Mouse (Mus musculus) spleen, adult 18-20 months (tissue): ENCODE data around the gene P2rx1.

Experiments used
- DNase-seq, 2 experiments: peaks; one replicate each; pipeline ENCODE4 v3.0.0; 2022; ENCODE audit warnings: mixed read lengths in 2 of 2

P2rx1 gene

GRCm38 (mm10) chr11:72989044-72989443, 9.9 kb upstream of the P2rx1 start:
- no peak for DNase-seq

- DNase-seq, result no peak
These were observed 8.2 kb upstream of the P2rx1 start for GRCm38 (mm10) chr11:72990688-72991087.

- DNase-seq, result no peak
These were observed 6.9 kb upstream of the P2rx1 start for GRCm38 (mm10) chr11:72991961-72992360.

GRCm38 (mm10) chr11:72996346-72996745, 2.6 kb upstream of the P2rx1 start:
- DNase-seq, result no peak

GRCm38 (mm10) chr11:72996781-72997180, 2.1 kb upstream of the P2rx1 start:
- no peak for DNase-seq

- no peak for DNase-seq
These were observed 1.2 kb upstream of the P2rx1 start for GRCm38 (mm10) chr11:72997529-72998326.

- peak; percentile 58 to 78 for DNase-seq
These were observed 2.1 kb downstream of the P2rx1 start for GRCm38 (mm10) chr11:73001029-73001428.

- peak; percentile 29 to 62 for DNase-seq
These were observed 7.5 kb downstream of the P2rx1 start for GRCm38 (mm10) chr11:73006377-73006776.

- no peak for DNase-seq
These were observed 8.2 kb downstream of the P2rx1 start for GRCm38 (mm10) chr11:73007113-73007512.

GRCm38 (mm10) chr11:73007698-73008481, 9.0 kb downstream of the P2rx1 start:
- peak in 1 of 2 experiments; percentile 63 for DNase-seq

GRCm38 (mm10) chr11:73008826-73009225, 9.9 kb downstream of the P2rx1 start:
- no peak for DNase-seq

GRCm38 (mm10) chr11:73009531-73010274, 10.8 kb downstream of the P2rx1 start:
- no peak for DNase-seq

- no peak for DNase-seq
These were observed 15.1 kb downstream of the P2rx1 start for GRCm38 (mm10) chr11:73013981-73014380.

GRCm38 (mm10) chr11:73014831-73015344, 16.0 kb downstream of the P2rx1 start:
- DNase-seq, result no peak

GRCm38 (mm10) chr11:73015391-73016102, 16.6 kb downstream of the P2rx1 start:
- no peak for DNase-seq

GRCm38 (mm10) chr11:73016103-73016420, 17.2 kb downstream of the P2rx1 start:
- no peak for DNase-seq

- peak; percentile 83 to 89 for DNase-seq
These were observed 19.7 kb downstream of the P2rx1 start, which contains the start of gene Camkk1 for GRCm38 (mm10) chr11:73018471-73019146. Gene Camkk1 (plus strand): TSS chr11:73019008.

GRCm38 (mm10) chr11:73019147-73019795, 20.4 kb downstream of the P2rx1 start:
- peak; percentile 67 to 73 for DNase-seq

GRCm38 (mm10) chr11:73020953-73021800, 22.3 kb downstream of the P2rx1 start:
- DNase-seq, result no peak

GRCm38 (mm10) chr11:73023099-73023498, 24.2 kb downstream of the P2rx1 start:
- no peak for DNase-seq
